Mouse (Mus musculus): ENCODE results near the gene Akt1. TPM values are rescaled to one million over a fixed set of nuclear protein-coding genes. Genes with fewer than 3 reads are reported as not detected.

Akt1 gene
- polyA plus RNA-seq (2015; fragmentation: Nextera tagmentation; extraction: Ambion mirVana): 80.8 and 86.8 TPM in 2 replicates

DNA sequence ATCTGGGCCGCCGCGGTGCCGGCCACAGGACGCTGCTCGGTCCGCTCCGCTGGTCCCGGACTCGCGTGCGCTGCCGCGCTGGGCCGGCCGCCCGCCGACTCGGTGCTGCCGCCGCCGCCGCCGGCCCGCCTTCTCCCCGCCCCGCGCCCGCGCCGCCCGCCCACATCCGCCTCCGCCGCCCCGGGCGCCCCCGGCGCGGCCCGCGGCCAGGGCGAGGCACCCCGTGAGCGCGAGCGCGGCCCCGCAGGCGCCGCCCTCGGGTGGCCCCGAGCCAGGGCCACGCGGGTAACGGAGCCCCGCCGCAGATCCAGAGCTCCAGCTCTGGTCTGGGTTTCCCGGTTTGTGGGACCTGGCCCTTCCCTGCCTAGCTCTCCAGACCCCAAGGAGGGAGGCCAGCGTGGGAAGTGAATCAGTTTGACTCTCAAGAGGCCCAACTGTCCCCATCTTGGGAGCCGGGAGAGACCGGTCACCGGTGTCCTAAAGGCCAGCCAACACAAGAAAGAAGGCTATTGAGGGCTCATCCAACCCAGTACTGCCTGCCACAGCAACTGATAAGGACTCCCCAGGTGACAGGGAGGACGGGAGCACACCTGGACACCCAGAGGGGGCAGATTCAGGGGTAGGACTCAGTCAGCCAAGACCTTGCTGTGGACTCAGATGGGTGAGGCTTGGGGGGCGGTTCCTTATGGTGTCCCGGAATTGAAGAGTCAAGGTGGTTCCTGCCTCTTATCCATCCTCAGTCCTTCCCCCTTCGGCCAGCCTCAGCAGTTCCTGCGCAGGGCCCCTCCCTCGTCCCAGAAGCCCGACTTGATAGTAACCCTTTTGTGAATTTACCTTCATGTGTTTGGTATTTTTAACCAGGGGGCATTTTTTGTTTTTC lies at the start of gene Akt1:
Gene Akt1 (minus strand): TSS at position 753 of the 880 bp plus-strand sequence.

DNA sequence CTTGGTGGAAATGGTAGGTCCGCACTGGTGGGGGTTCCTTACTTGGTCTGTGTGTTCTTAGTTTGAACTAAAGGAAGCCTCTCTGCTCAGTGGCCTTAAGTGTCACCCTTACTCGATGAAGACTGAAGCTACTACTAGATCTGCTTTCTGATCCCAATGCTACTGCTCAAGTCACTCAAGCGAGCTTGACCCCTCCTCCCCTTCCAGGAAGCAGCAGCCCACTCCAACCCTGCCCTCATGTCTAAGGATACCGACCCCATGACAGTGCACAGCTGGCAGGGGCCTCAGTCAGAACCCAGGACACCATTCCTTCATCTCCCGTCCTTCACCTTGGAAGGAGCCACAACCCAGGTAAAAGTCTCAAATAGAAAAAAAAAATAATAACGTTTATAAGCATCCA lies 45.5 kb upstream of the Akt1 start, which contains the start of gene Cep170b:
Gene Cep170b (plus strand): TSS at position 240 of the 400 bp plus-strand sequence.

GRCm38 (mm10) chr12:112678555-112679026 lies 3.9 kb upstream of the Akt1 start, which contains the start of gene Zbtb42:
Gene Zbtb42, plus strand, starts transcription at chr12:112678828.

GRCm38 (mm10) chr12:112644180-112644854 lies 30.4 kb downstream of the Akt1 start, which contains the start of gene Siva1:
Gene Siva1, plus strand, starts transcription at chr12:112644679.

GRCm38 (mm10) chr12:112619686-112620353 lies 54.9 kb downstream of the Akt1 start, which contains the start of gene Adssl1:
Gene Adssl1, plus strand, starts transcription at chr12:112620045.

Small RNAs within 50 kb of the gene (microRNA-seq; reads per million reads assigned to microRNA genes)
- 1.1 to 1.4 reads per million in 2 experiments for gene Mir6939

Other genes starting within 250 kb of the Akt1 start
- gene A530016L24Rik, start 185.4 kb downstream of the Akt1 start, polyA plus RNA-seq (2015; fragmentation: Nextera tagmentation; extraction: Ambion mirVana): 2.3 and 10.9 TPM in 2 replicates
- gene Tmem179, start 158.1 kb downstream of the Akt1 start, polyA plus RNA-seq (2015; fragmentation: Nextera tagmentation; extraction: Ambion mirVana): 0.40 and 0.68 TPM in 2 replicates
- gene Inf2, start 86.1 kb downstream of the Akt1 start, polyA plus RNA-seq (2015; fragmentation: Nextera tagmentation; extraction: Ambion mirVana): 3.1 and 3.5 TPM in 2 replicates
- gene Adssl1, start 54.8 kb downstream of the Akt1 start, polyA plus RNA-seq (2015; fragmentation: Nextera tagmentation; extraction: Ambion mirVana): 273 and 281 TPM in 2 replicates
- gene Siva1, start 30.2 kb downstream of the Akt1 start, polyA plus RNA-seq (2015; fragmentation: Nextera tagmentation; extraction: Ambion mirVana): 70.6 and 72.1 TPM in 2 replicates
- gene Zbtb42, start 3.9 kb upstream of the Akt1 start, polyA plus RNA-seq (2015; fragmentation: Nextera tagmentation; extraction: Ambion mirVana): 3.2 and 3.6 TPM in 2 replicates
- 2.1 and 2.3 TPM in 2 replicates for gene Cep170b, start 45.6 kb upstream of the Akt1 start, polyA plus RNA-seq (2015; fragmentation: Nextera tagmentation; extraction: Ambion mirVana)
- 14.3 and 15.0 TPM in 2 replicates for gene Pld4, start 85.8 kb upstream of the Akt1 start, polyA plus RNA-seq (2015; fragmentation: Nextera tagmentation; extraction: Ambion mirVana)
- gene Ahnak2, start 127.8 kb upstream of the Akt1 start, polyA plus RNA-seq (2015; fragmentation: Nextera tagmentation; extraction: Ambion mirVana): 3.0 and 4.7 TPM in 2 replicates
- 0.79 and 1.7 TPM in 2 replicates for gene Clba1, start 134.1 kb upstream of the Akt1 start, polyA plus RNA-seq (2015; fragmentation: Nextera tagmentation; extraction: Ambion mirVana)
- gene Cdca4, start 154.5 kb upstream of the Akt1 start, polyA plus RNA-seq (2015; fragmentation: Nextera tagmentation; extraction: Ambion mirVana): 18.6 and 22.2 TPM in 2 replicates
- 0.09 and 0.13 TPM in 2 replicates for gene Gpr132, start 193.3 kb upstream of the Akt1 start, polyA plus RNA-seq (2015; fragmentation: Nextera tagmentation; extraction: Ambion mirVana)